Mouse (Mus musculus) mouse embryonic stem cell (cell line): ENCODE results near the gene Cacna1h.

Source experiments
- in situ Hi-C, 2 experiments: fragments of 300-500 bp; cut with MboI; formaldehyde crosslinking; loops; 1 replicate in 1 of 2; 3 replicates in 1 of 2; pipeline ENCODE4 v1.14.3; 2019 to 2020; ENCODE audit warnings: low sequenced_read_pairs in 2 of 2, low pct_unique_long_range_greater_than_20kb in 1 of 2, mixed read lengths in 1 of 2; ENCODE audit not compliant: unreplicated experiment in 1 of 2

Gene Cacna1h

GRCm38 (mm10) chr17:25368973-25369372, 64.6 kb downstream of the Cacna1h start, which contains the start of gene Tpsg1:
TSS of gene Tpsg1 (plus strand) at chr17:25369273.
- in situ Hi-C loops: no loop called here

- in situ Hi-C loops: no loop called here
Measured at GRCm38 (mm10) chr17:25366005-25366404, 67.6 kb downstream of the Cacna1h start, which contains the start of gene Tpsb2. TSS of gene Tpsb2 (plus strand) at chr17:25366305.

GRCm38 (mm10) chr17:25363726-25364125, 69.9 kb downstream of the Cacna1h start:
- in situ Hi-C loops: no loop called here

- in situ Hi-C loops: no loop called here
Measured at GRCm38 (mm10) chr17:25361291-25361690, 72.3 kb downstream of the Cacna1h start.

- in situ Hi-C loops: no loop called here
Measured at GRCm38 (mm10) chr17:25345462-25345861, 88.1 kb downstream of the Cacna1h start, which contains the start of gene Tpsab1. TSS of gene Tpsab1 (minus strand) at chr17:25345562.

- in situ Hi-C loops: no loop called here
Measured at GRCm38 (mm10) chr17:25341490-25341889, 92.1 kb downstream of the Cacna1h start.

GRCm38 (mm10) chr17:25340003-25340402, 93.6 kb downstream of the Cacna1h start:
- in situ Hi-C loops: no loop called here

- in situ Hi-C loops: no loop called here
Measured at GRCm38 (mm10) chr17:25338218-25338617, 95.4 kb downstream of the Cacna1h start.

GRCm38 (mm10) chr17:25333943-25334342, 99.6 kb downstream of the Cacna1h start:
- in situ Hi-C loops: no loop called here

- in situ Hi-C loops: no loop called here
Measured at GRCm38 (mm10) chr17:25332321-25332720, 101.3 kb downstream of the Cacna1h start.
